Mouse (Mus musculus): ENCODE results near the gene Guk1.

DNA sequence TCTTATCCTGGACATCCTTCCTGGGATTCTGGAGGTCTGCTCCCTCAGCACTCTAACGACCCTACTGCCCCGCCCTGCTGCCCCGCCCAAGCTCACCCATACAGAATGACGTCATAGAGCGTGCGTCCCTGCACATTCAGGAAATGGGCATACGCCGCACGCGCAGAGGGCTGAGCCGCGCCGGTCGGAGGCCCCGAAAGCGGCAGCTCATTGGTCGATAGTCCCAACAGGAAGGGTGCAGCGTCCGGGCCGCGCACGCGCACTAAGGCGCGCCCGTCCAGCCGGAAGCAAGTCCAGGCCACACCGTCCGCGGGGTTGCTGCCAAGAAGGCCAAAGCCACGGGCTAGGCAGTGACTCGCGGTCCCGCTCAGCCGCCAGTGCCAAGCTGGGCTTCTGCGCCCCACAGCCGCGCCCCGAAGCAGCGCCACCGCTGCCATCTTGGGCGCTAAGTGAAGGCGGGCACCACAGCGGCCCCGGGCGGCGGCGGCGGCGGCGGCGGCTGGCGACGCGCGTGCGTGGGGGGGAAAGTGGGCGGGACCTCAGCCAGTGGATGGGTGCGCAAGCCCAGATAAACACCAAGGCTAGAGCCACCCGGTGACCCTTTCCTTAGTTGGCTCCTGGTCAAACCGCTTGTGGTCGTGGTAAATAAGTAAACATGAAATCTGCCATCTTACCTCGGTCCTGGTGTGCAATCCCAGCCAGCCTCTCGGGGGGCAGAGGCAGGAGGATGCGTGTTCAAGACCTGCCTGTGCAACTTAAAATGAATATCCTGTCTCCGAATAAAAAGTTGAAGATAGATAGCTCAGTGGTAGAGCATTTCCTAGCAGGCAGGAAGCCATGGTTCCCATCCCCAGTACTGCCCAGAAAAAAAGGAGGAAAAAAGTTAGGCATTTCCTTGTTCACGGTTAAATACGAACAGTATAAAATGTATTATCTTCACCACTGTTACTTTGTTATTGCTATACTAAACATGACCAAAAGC is 28.5 kb downstream of the Guk1 start, which contains the start of gene Iba57:
- no peak for TF ChIP-seq USF1 (IDR thresholded peaks at IDR 0.05; ENCODE audit: low read depth)
- peak; percentile 32 for TF ChIP-seq CTCF (IDR thresholded peaks at IDR 0.05; ENCODE audit: control insufficient read depth, insufficient read depth, insufficient read length)
- peak; percentile 80 for TF ChIP-seq MAX (IDR thresholded peaks at IDR 0.05)
- no peak for TF ChIP-seq MYOG (IDR thresholded peaks at IDR 0.05; ENCODE audit: control insufficient read depth, extremely low read depth, insufficient read length)

Data from C2C12 (cell line).